Mouse (Mus musculus): ENCODE measurements around the gene Rbm34.
A peak's percentile ranks its signal among the peaks of the same experiment; 100 is the strongest.
"Not testable (repeated sequence)": the region's sequence is repeated elsewhere in the genome, so short reads cannot be mapped to it uniquely, and the experiment has no call there.

The Rbm34 gene

DNA sequence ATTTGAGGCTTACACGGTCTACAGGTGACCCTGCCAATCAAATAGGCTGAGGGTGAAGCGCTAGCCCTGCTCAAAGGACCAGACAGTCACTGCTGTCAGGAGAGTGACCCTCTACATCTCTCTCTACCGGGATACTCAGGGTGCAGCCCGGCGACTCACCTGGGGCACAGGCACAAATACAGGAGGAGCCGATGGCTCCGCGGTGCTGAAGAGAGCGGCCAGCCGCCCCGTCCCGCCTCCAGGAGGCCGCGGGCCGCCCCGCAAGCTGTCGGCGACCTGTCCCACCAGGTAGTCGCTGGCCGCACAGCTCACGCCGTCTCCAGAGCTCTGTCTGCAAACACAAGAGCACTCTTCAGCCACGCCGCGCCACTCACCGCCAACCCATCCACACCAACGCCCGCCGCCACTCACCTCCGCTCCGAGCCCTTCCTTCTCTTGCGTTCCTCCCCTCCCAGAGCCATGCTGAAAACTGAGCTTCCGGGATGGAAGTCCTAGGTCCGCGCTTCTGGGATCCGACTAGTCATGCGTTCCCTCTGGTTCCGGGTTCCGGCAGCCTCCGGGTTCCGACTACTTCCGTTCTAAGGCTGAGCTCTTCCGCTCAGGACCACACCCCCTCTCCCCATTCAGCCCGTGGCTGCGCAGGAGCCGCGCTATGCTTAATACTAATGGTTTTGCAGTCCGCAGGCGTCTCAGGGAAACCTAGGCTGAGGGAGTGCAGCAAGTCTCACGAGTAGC is at the start of gene Rbm34:
TSS of gene Rbm34 (minus strand) at position 493 of the 735 bp plus-strand sequence.
- peak; percentile 90 for DNase-seq (ENCODE audit: low read depth, low spot score)

- DNase-seq (ENCODE audit: low read depth, low spot score) = no peak
Observed at GRCm38 (mm10) chr8:127011668-127012067, 40.8 kb upstream of the Rbm34 start.

GRCm38 (mm10) chr8:126994506-126994905 is 23.6 kb upstream of the Rbm34 start:
- DNase-seq (ENCODE audit: low read depth, low spot score) = no peak

DNA sequence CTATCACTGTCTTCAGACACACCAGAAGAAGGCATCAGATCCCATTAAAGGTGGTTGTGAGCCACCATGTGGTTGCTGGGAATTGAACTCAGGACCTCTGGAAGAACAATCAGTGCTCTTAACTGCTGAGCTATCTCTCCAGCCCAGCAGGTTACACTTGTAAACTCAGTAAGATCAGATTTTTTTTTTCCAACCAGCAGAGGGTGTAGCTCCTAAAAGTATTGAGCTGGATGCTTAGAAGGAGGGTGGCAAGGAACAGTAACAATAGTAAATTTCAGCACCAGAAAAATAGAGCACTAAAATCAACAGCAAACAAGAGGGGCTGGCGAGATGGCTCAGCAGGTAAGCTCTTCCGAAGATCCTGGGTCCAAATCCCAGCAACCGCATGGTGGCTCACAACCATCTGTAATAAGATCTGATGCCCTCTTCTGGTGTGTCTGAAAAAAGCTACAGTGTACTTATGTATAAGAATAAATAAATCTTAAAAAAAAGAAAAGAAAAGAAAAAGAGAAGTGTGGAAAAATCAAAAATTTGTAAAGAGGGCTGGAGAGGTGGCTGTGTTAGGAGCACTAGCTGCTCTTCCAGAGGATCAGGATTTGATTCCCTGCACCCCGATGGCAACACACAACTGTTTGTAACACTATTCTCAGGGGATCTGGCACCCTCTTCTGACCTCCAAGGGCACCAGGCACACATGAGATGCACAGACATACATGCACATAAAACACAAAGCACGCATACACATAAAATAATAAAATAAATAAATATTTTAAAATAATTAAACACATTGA is 18.7 kb upstream of the Rbm34 start:
- DNase-seq (ENCODE audit: low read depth, low spot score) = no peak

DNA sequence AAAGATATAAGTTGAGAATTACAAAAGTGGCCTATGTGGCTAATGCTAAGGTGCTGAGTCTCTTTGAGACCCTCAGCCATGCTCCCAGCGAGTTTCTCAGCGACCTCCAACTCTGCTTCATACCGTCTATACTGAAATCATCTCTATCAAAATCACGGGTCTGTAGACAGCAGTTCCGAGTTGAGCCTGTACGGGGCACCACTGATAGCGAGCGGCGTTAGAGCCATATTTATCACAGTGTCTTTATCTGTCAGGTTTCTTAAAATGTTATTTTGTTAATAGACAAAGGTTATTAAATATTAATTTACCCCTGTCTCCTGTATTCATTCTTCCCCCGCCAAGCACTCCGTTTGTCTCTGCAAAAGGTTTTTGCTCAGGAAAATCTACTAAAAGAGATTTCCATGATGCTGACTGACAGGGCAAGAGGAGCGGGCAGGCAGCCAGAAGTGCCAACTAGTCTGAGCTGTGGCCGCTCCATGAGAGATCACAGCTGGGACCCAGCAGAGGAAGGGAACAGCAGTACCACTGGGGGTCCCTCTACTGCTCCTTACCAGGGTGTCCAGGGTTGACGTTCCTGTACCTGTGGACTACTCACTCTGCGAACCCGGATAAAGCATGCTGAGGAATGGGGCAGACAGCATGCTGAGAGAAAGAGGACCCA is 17.6 kb upstream of the Rbm34 start:
- DNase-seq (ENCODE audit: low read depth, low spot score) = no peak

GRCm38 (mm10) chr8:126986495-126986894 is 15.6 kb upstream of the Rbm34 start:
- DNase-seq (ENCODE audit: low read depth, low spot score) = peak; percentile 78

- DNase-seq (ENCODE audit: low read depth, low spot score) = no peak
Observed at GRCm38 (mm10) chr8:126980046-126980445, 9.2 kb upstream of the Rbm34 start.

DNA sequence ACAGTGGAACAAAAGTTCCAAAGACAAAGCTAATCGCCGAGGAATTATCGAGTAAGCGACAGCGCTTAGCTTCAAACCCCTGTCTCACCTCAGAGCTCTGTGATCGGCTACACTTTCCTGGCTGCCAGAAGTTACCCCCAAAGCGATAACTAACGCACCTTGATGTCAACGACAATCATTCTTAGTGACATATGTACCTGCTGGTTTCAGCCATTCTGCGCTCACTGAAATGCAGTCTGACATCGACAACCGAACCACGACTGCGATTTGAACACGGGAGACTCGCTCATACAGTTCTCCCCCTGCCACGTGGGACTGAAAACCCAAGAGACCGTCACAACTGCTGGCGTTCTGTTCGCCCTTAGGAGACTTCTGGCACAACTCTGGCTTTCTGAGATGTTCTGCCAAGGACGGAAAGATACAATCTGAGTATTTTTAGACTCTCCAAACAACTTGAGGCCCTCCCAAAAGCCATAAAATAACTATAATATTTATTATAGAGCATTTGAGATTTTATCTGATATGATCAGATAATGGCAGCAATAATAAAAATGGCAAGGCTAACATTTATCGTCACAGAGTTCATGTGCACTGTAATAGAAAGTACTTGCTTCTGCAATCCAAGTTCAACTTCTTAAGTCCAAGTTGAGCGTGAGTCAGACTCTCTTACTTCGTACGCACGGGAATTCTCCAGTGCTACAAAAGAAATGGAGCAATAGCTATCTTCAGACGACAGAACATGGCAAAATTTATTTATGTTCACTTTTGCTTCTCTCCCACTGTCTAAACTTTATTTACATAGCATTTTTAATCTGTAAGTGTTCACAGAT is 8.4 kb upstream of the Rbm34 start:
- DNase-seq (ENCODE audit: low read depth, low spot score) = no peak

DNA sequence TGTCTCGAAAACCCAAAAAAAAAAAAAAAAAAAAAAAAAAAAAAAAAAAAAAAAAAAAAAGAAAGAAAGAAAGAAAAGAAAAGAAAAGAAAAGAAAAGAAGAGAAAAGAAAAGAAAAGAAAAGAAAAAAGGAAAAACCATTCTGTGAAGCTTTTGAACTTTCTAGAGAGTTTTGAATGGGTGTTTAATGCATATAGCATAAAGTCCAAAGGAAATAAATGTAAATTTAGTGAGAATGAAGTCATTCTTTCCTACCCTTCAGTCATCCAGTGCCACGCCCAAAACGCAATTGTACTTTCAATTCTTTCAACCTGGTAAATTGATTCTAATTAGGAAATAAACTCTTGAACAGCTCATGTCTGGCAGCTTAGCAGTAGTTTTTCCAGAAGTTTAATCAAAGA is 7.7 kb upstream of the Rbm34 start:
- not testable (repeated sequence) for DNase-seq (ENCODE audit: low read depth, low spot score)

GRCm38 (mm10) chr8:126978028-126978427 is 7.2 kb upstream of the Rbm34 start:
- no peak for DNase-seq (ENCODE audit: low read depth, low spot score)

- DNase-seq (ENCODE audit: low read depth, low spot score) = no peak
Observed at GRCm38 (mm10) chr8:126976608-126977348, 5.9 kb upstream of the Rbm34 start.

DNA sequence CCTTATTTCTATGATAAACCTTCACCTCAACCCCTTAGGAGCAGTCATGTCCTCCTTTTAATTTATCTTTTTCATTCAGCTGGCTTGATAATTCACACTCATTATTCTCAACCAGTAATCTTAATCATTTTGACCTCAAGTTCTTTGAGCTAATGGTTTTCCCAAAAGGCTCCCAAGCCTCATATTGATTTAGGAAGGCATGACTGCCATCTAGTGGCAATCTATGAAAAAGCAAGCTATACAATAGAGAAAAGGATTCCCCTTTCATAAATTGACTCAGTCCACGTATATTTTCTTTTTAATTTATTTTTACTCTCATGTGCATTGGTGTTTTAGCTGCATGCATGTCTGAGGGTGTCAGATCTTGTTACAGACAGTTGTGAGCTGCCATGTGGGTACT is 4.8 kb upstream of the Rbm34 start:
- peak; percentile 53 for DNase-seq (ENCODE audit: low read depth, low spot score)

DNA sequence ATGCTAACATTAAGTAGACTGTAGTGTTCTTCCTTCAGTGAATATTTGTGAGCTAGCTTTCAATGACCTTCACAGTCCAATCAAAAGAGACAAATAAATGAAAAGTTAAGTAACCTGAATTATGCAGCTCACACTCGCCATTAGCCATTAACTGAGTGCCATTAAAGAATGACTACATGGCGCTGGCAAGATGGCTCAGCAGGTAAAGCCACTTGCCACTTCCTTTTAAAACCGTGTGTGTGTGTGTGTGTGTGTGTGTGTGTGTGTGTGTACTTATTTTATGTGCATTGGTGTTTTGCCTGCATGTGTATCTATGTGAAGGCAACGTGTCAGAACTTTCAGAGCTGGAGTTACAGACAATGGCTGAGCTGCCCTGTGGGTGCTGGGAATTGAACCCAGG is 3.6 kb upstream of the Rbm34 start:
- no peak for DNase-seq (ENCODE audit: low read depth, low spot score)

- no peak for DNase-seq (ENCODE audit: low read depth, low spot score)
Observed at GRCm38 (mm10) chr8:126973686-126974265, 2.9 kb upstream of the Rbm34 start.

DNA sequence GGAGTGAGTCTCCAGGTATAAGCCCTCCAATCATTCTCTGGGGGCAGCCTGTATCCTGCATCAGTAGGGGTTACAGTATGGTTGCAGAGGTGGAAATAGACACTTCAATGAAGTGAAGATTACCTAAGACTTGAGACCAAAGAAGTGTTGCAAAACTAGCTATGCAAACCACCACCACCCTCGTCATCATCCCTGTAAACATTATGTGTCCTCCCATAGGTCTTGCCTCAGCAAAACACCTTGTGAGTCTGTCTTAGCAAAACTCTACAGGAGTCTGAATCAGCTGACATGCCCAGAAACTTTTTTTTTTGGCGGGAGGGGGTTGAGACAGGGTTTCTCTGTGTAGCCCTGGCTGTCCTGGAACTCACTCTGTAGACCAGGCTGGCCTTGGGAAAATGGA is 1.8 kb upstream of the Rbm34 start:
- no peak for DNase-seq (ENCODE audit: low read depth, low spot score)

GRCm38 (mm10) chr8:126972102-126972501 is 1.2 kb upstream of the Rbm34 start:
- no peak for DNase-seq (ENCODE audit: low read depth, low spot score)

- no peak for DNase-seq (ENCODE audit: low read depth, low spot score)
Observed at GRCm38 (mm10) chr8:126971314-126971664, 418 bp upstream of the Rbm34 start.

DNA sequence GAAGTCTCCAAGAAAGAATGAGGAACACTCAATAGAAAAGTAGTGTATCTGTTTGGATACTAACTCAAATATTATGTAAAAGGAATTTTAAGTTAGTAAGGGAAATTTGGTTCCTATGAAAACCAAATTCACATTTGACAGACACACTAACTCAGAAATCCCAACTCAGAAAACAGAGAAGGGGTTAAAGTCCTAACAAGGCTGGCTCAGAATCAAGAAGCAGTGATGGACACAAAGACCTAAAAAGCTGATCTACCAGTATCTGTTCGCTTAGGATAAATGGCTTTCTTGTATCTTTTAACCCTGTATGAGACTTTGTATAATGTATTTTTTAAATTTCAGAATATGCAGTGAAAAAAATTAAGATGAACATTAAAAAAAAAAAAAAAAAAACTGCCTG is 1.3 kb downstream of the Rbm34 start:
- no peak for DNase-seq (ENCODE audit: low read depth, low spot score)

GRCm38 (mm10) chr8:126968107-126968506 is 2.8 kb downstream of the Rbm34 start:
- DNase-seq (ENCODE audit: low read depth, low spot score) = no peak

DNA sequence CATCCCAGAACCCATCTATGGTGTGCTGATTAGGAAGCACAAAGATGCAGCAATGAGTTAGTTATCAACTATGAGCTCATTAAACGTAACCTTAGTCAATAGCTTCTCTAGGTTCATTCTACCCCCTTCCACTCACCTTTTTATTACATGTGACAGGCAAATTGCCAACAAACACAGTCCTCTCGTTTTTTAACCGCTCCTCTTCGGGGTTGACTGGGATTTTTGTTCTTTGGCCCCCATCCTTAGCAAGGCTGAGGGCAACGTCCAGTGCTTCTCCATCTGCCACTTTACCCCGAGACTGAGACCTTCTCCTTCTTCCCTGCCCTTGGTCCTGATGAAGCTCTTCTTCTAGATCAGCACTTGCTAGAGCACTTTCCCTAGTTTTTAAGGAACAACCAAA is 5.6 kb downstream of the Rbm34 start:
- no peak for DNase-seq (ENCODE audit: low read depth, low spot score)

- DNase-seq (ENCODE audit: low read depth, low spot score) = no peak
Observed at GRCm38 (mm10) chr8:126962871-126963270, 8.0 kb downstream of the Rbm34 start.
